Mouse (Mus musculus) cerebellum, adult 2 months (tissue): ENCODE measurements around the gene Hist1h3g. TPM values are rescaled to one million over a fixed set of nuclear protein-coding genes. Genes with fewer than 3 reads are reported as not detected.
"Not testable (repeated sequence)": the region's sequence is repeated elsewhere in the genome, so short reads cannot be mapped to it uniquely, and the experiment has no call there.

Source experiments
- DNase-seq, 2 experiments: peaks; one replicate each; pipeline ENCODE4 v3.0.0; 2021
- H3K27ac ChIP-seq: fragments of 200-500 bp; 2 replicates; pipeline ENCODE4 v1.5.1; 2012; ENCODE audit warnings: low read length, control low read depth, inconsistent platforms; ENCODE audit not compliant: insufficient read depth
- H3K27me3 ChIP-seq: fragments of 200-500 bp; 2 replicates; pipeline ENCODE4 v1.6.1; 2012; ENCODE audit warnings: inconsistent platforms, mild to moderate bottlenecking, low read length, moderate library complexity; ENCODE audit not compliant: control insufficient read depth, insufficient read depth
- H3K4me1 ChIP-seq: fragments of 200-500 bp; 2 replicates; pipeline ENCODE4 v1.6.1; 2011; ENCODE audit warnings: low read length; ENCODE audit not compliant: control insufficient read depth, insufficient read depth
- H3K4me3 ChIP-seq: fragments of 200-500 bp; replicated peaks from 2 replicates; pipeline ENCODE3; 2011; ENCODE audit warnings: mild to moderate bottlenecking, low read depth, low read length, control low read depth; ENCODE audit not compliant: insufficient read depth
- CTCF ChIP-seq: fragments of 200-500 bp; IDR thresholded peaks from 2 replicates; pipeline ENCODE4 v1.5.1; 2011; ENCODE audit warnings: low read depth, mild to moderate bottlenecking, control low read depth, low read length, moderate library complexity, borderline replicate concordance; ENCODE audit not compliant: insufficient read depth
- POLR2A ChIP-seq: fragments of 200-500 bp; IDR thresholded peaks from 2 replicates; pipeline ENCODE4 v1.6.1; 2011; ENCODE audit warnings: low read length, control low read depth, borderline replicate concordance; ENCODE audit not compliant: insufficient read depth
- WGBS: fragments of 180-500 bp; shearing (Covaris S2); methylation state at CpG from one replicate; pipeline ENCODE4 v1.1.7; 2018; 5-methylcytosine and 5-hydroxymethylcytosine counted together
- polyA plus RNA-seq: library from polyadenylated mRNA; depleted of rRNA; stranded (reverse); fragments of >200 nt; gene quantifications from 2 replicates; pipeline ENCODE4 v1.2.3, GENCODE M21; 2012

Hist1h3g gene
- polyA plus RNA-seq, 1 experiment = not detected

- Histone ChIP-seq H3K4me1 (peaks cover 4% of the 10 kb centered on the region; the same call in 1 of the 2 replicates), H3K27me3 (no peaks in the 10 kb centered on the region), H3K27ac (no peak overlapping the region), H3K4me3 (peak overlapping the region; percentile 31)
- DNase-seq = no peak
- TF ChIP-seq CTCF = no peak
- no peak for TF ChIP-seq POLR2A
- WGBS = under 1% methylated on average over 15 of the region's 15 CpGs
Measured at GRCm38 (mm10) chr13:23534368-23535131, 672 bp upstream of the Hist1h3g start.

GRCm38 (mm10) chr13:23536076-23536822 lies 1.0 kb downstream of the Hist1h3g start:
- H3K4me1 ChIP-seq = peaks cover 4% of the 10 kb centered on the region; the same call in 1 of the 2 replicates
- H3K27me3 ChIP-seq = no peaks in the 10 kb centered on the region
- 10% methylated on average over 7 of the region's 7 CpGs for WGBS
- TF ChIP-seq POLR2A (no peak), CTCF (no peak)
- no peak for DNase-seq
- no peak overlapping the region for H3K27ac ChIP-seq
- no peak overlapping the region for H3K4me3 ChIP-seq

- H3K4me1 ChIP-seq = peaks cover 4% of the 10 kb centered on the region; the same call in 1 of the 2 replicates
- no peaks in the 10 kb centered on the region for H3K27me3 ChIP-seq
- WGBS = 81% methylated on average over 3 of the region's 3 CpGs
- no peak overlapping the region for H3K27ac ChIP-seq
- H3K4me3 ChIP-seq = no peak overlapping the region
- no peak for DNase-seq
- TF ChIP-seq POLR2A (no peak), CTCF (no peak)
Measured at GRCm38 (mm10) chr13:23537006-23537710, 1.9 kb downstream of the Hist1h3g start.

- H3K27ac ChIP-seq = no peak overlapping the region
- TF ChIP-seq CTCF = no peak
- TF ChIP-seq POLR2A = no peak
- DNase-seq = no peak
- H3K27me3 ChIP-seq = no peaks in the 10 kb centered on the region
- peaks cover 4% of the 10 kb centered on the region; the same call in 1 of the 2 replicates for H3K4me1 ChIP-seq
- WGBS = 58% methylated on average over 5 of the region's 5 CpGs
- no peak overlapping the region for H3K4me3 ChIP-seq
Measured at GRCm38 (mm10) chr13:23538249-23538648, 3.0 kb downstream of the Hist1h3g start.

GRCm38 (mm10) chr13:23539821-23540220 lies 4.6 kb downstream of the Hist1h3g start:
- not testable (repeated sequence) for H3K4me3 ChIP-seq, H3K27ac ChIP-seq, H3K4me1 ChIP-seq, H3K27me3 ChIP-seq, DNase-seq
- 83% methylated on average over 1 of the region's 1 CpGs for WGBS

GRCm38 (mm10) chr13:23541497-23541896 lies 6.3 kb downstream of the Hist1h3g start:
- no peak overlapping the region for H3K27ac ChIP-seq
- no peak for DNase-seq
- TF ChIP-seq CTCF (no peak), POLR2A (no peak)
- WGBS = 90% methylated on average over 3 of the region's 3 CpGs
- no peak overlapping the region for H3K4me3 ChIP-seq
- no peaks in the 10 kb centered on the region for H3K4me1 ChIP-seq
- no peaks in the 10 kb centered on the region for H3K27me3 ChIP-seq

- DNase-seq, H3K4me1 ChIP-seq, H3K27me3 ChIP-seq, H3K4me3 ChIP-seq, H3K27ac ChIP-seq: not testable (repeated sequence)
- WGBS = 19% methylated on average over 3 of the region's 3 CpGs
Measured at GRCm38 (mm10) chr13:23542225-23542980, 7.2 kb downstream of the Hist1h3g start.

- not testable (repeated sequence) for H3K4me1 ChIP-seq, H3K27ac ChIP-seq, H3K27me3 ChIP-seq
- H3K4me3 ChIP-seq = peak within 1 kb of the TSS; percentile 64
- WGBS = under 1% methylated on average over 40 of the region's 42 CpGs
- DNase-seq = peak; percentile 62 to 76
Measured at GRCm38 (mm10) chr13:23542999-23543607, 7.9 kb downstream of the Hist1h3g start, which contains the start of gene Hist1h2bh. Gene Hist1h2bh (minus strand): TSS chr13:23543392.
